ENCODE assay signal across 35 mouse cellular contexts in genomic region chr2:154510141-154510540, GRCm38 (mm10). TPM values are rescaled to one million over a fixed set of nuclear protein-coding genes. Genes with fewer than 3 reads are reported as not detected.
"Had no signal": no experiment of that assay in that cellular context is flagged by ENCODE, and none has a peak within 500 bp of the region (broad histone marks: within the 10 kb centered on the region; RNA-seq: fewer than 3 reads in every experiment).

No protein-coding gene starts in this region.

- H3K9ac ChIP-seq: heart, embryonic 12.5 days; hindbrain, embryonic 12.5 days; hindbrain, embryonic 14.5 days; intestine, embryonic 15.5 days; limb, embryonic 12.5 days; liver, embryonic 14.5 days had no signal

- H3K4me1 ChIP-seq: hindbrain, embryonic 10.5 days; intestine, embryonic 15.5 days; limb, embryonic 10.5 days; limb, embryonic 12.5 days had no signal

- DNase-seq: gastrocnemius, adult 2 months; gastrocnemius, postnatal 10 days; gastrocnemius, postnatal 25 days; heart, adult 2 months; heart, postnatal 10 days; heart, postnatal 4 days; kidney, adult 18-20 months; kidney, adult 8-10 months; kidney, postnatal 10 days; kidney, postnatal 25 days; kidney, postnatal 4 days; liver had no signal

- H3K27me3 ChIP-seq: heart, embryonic 12.5 days; hindbrain, embryonic 12.5 days; intestine, embryonic 15.5 days; limb, embryonic 12.5 days had no signal

- H3K9me3 ChIP-seq: heart, embryonic 12.5 days; hindbrain, embryonic 10.5 days; hindbrain, embryonic 12.5 days; intestine, embryonic 15.5 days; limb, embryonic 10.5 days; limb, embryonic 12.5 days had no signal

- H3K4me2 ChIP-seq: heart, embryonic 12.5 days; hindbrain, embryonic 12.5 days; hindbrain, embryonic 14.5 days; intestine, embryonic 15.5 days; limb, embryonic 12.5 days; liver, embryonic 11.5 days had no signal

- ATAC-seq: hindbrain, embryonic 16.5 days; inflammation-experienced regulatory T-cells, adult 6 months; intestine, embryonic 15.5 days; intestine, postnatal 0 days had no signal

- H3K27ac ChIP-seq: gastrocnemius, adult 2 months; heart, adult 2 months; hindbrain, embryonic 10.5 days; hindbrain, embryonic 12.5 days; hindbrain, embryonic 14.5 days; intestine, embryonic 15.5 days; layer of hippocampus, adult 2 months; left cerebral cortex, adult 2 months; limb, embryonic 10.5 days; limb, embryonic 12.5 days; liver, embryonic 14.5 days had no signal

- H3K4me3 ChIP-seq: gastrocnemius, adult 2 months; heart, adult 2 months; heart, embryonic 12.5 days; hindbrain, embryonic 10.5 days; hindbrain, embryonic 12.5 days; intestine, embryonic 15.5 days; layer of hippocampus, adult 2 months; left cerebral cortex, adult 2 months; limb, embryonic 10.5 days; limb, embryonic 12.5 days had no signal

RNA-seq across cellular contexts. Expression of gene 1700003F12Rik, which starts 36.7 kb away (rescaled TPM):
- total RNA-seq: gastrocnemius, adult 2 months; gastrocnemius, postnatal 25 days; granulocyte monocyte progenitor cell, adult 5-6 weeks; heart, adult 2 months; heart, postnatal 25 days had no signal
- polyA plus RNA-seq: inflammation-experienced regulatory T-cells, adult 6 months had no signal

RNA-seq across cellular contexts. Expression of gene Actl10, which starts 41.4 kb away (rescaled TPM):
- total RNA-seq: gastrocnemius, adult 2 months; gastrocnemius, postnatal 10 days; gastrocnemius, postnatal 25 days; granulocyte monocyte progenitor cell, adult 5-6 weeks; heart, adult 2 months; heart, postnatal 25 days; layer of hippocampus, adult 2 months; layer of hippocampus, postnatal 10 days; layer of hippocampus, postnatal 25 days; left cerebral cortex, adult 2 months; left cerebral cortex, postnatal 14 days; left cerebral cortex, postnatal 36 days had no signal
- polyA plus RNA-seq: heart, adult 2 months; heart, embryonic 14.5 days; inflammation-experienced regulatory T-cells, adult 6 months; intestine, postnatal 0 days; kidney, embryonic 14.5 days; liver, embryonic 14.5 days; liver, embryonic 16.5 days had no signal
